Mouse (Mus musculus) heart, adult 2 months (tissue): Measurements from ENCODE around the gene Rgsl1. TPM values are rescaled to one million over a fixed set of nuclear protein-coding genes. Genes with fewer than 3 reads are reported as not detected.
"Not testable (repeated sequence)": the region's sequence is repeated elsewhere in the genome, so short reads cannot be mapped to it uniquely, and the experiment has no call there.

Experiments used
- DNase-seq, 2 experiments: peaks; one replicate each; pipeline ENCODE4 v3.0.0; 2021
- H3K27ac ChIP-seq: fragments of 200-600 bp; 2 replicates; pipeline ENCODE4 v1.8.1; 2022
- H3K27me3 ChIP-seq: fragments of 200-500 bp; 2 replicates; pipeline ENCODE4 v1.6.1; 2012; ENCODE audit warnings: mild to moderate bottlenecking, low read length, inconsistent platforms, mixed read lengths; ENCODE audit not compliant: control insufficient read depth, insufficient read depth
- H3K36me3 ChIP-seq: fragments of 200-500 bp; 2 replicates; pipeline ENCODE4 v1.6.1; 2012; ENCODE audit warnings: low read length, inconsistent platforms; ENCODE audit not compliant: control insufficient read depth, insufficient read depth
- H3K4me1 ChIP-seq: fragments of 200-500 bp; 2 replicates; pipeline ENCODE4 v1.6.1; 2011; ENCODE audit warnings: low read length; ENCODE audit not compliant: control insufficient read depth, insufficient read depth
- H3K4me3 ChIP-seq: fragments of 200-600 bp; 2 replicates; pipeline ENCODE4 v1.8.1; 2022
- H3K79me2 ChIP-seq: fragments of 200-500 bp; replicated peaks from 2 replicates; pipeline ENCODE4 v1.6.1; 2012; ENCODE audit warnings: mild to moderate bottlenecking, inconsistent platforms, low read length, moderate library complexity, mixed read lengths; ENCODE audit not compliant: control insufficient read depth, insufficient read depth
- H3K9ac ChIP-seq: fragments of 200-500 bp; 2 replicates; pipeline ENCODE4 v1.6.1; 2012; ENCODE audit warnings: low read depth, mild to moderate bottlenecking, control low read depth, inconsistent platforms, low read length, mixed read lengths
- CTCF ChIP-seq: fragments of 200-600 bp; IDR thresholded peaks from 2 replicates; pipeline ENCODE4 v1.8.1; 2022; ENCODE audit warnings: antibody characterized with exemption, mild to moderate bottlenecking, moderate library complexity
- EP300 ChIP-seq: fragments of 200-500 bp; IDR thresholded peaks from 2 replicates; pipeline ENCODE4 v1.6.1; 2011; ENCODE audit warnings: low read depth, low read length, control low read depth; ENCODE audit not compliant: insufficient read depth
- POLR2A ChIP-seq: fragments of 200-500 bp; IDR thresholded peaks from 2 replicates; pipeline ENCODE4 v1.6.1; 2011; ENCODE audit warnings: mild to moderate bottlenecking, low read depth, low read length, control low read depth; ENCODE audit not compliant: insufficient read depth
- WGBS: fragments of 180-500 bp; shearing (Covaris S2); methylation state at CpG from one replicate; pipeline ENCODE4 v1.1.7; 2018; 5-methylcytosine and 5-hydroxymethylcytosine counted together
- intact Hi-C: fragments of 180-260 bp; cut with DNase I; formaldehyde crosslinking; loops from one replicate; pipeline ENCODE4 v1.15.1; 2025
- polyA plus RNA-seq: library from polyadenylated mRNA; depleted of rRNA; stranded (reverse); fragments of >200 nt; gene quantifications from 2 replicates; pipeline ENCODE4 v1.2.3, GENCODE M21; 2012
- total RNA-seq, 2 experiments: library from RNA; stranded (reverse); gene quantifications; 2 replicates each; pipeline ENCODE4 v1.2.3; 2021

The Rgsl1 gene
- total and polyA plus RNA-seq, 3 experiments = not detected

- Histone ChIP-seq H3K36me3 (no peaks in the 10 kb centered on the region), H3K27me3 (no peaks in the 10 kb centered on the region), H3K4me1 (no peaks in the 10 kb centered on the region), H3K4me3 (no peak overlapping the region), H3K79me2 (no peaks in the 10 kb centered on the region), H3K9ac (no peak overlapping the region), H3K27ac (no peak overlapping the region)
- TF ChIP-seq CTCF (no peak), POLR2A (no peak), EP300 (no peak)
- no peak for DNase-seq
- WGBS = 89% methylated on average over 1 of the region's 1 CpGs
- intact Hi-C loops = no loop called here
Measured at GRCm38 (mm10) chr1:153770776-153771167, 73.2 kb downstream of the Rgsl1 start.

GRCm38 (mm10) chr1:153769998-153770775, 73.8 kb downstream of the Rgsl1 start:
- intact Hi-C loops = no loop called here

GRCm38 (mm10) chr1:153769571-153769970, 74.4 kb downstream of the Rgsl1 start:
- 60% methylated on average over 6 of the region's 6 CpGs for WGBS
- H3K36me3 ChIP-seq, intact Hi-C loops, H3K27ac ChIP-seq, H3K4me3 ChIP-seq, H3K27me3 ChIP-seq, H3K9ac ChIP-seq, DNase-seq, H3K79me2 ChIP-seq, H3K4me1 ChIP-seq: not testable (repeated sequence)

More at GRCm38 (mm10) chr1:153769998-153770775, 73.8 kb downstream of the Rgsl1 start:
- H3K4me3 ChIP-seq = no peak overlapping the region
- no peaks in the 10 kb centered on the region for H3K79me2 ChIP-seq
- no peak overlapping the region for H3K9ac ChIP-seq
- DNase-seq = no peak
- TF ChIP-seq CTCF = no peak
- no peak for TF ChIP-seq POLR2A
- TF ChIP-seq EP300 = no peak
- no peak overlapping the region for H3K27ac ChIP-seq
- H3K27me3 ChIP-seq = no peaks in the 10 kb centered on the region
- no peaks in the 10 kb centered on the region for H3K4me1 ChIP-seq
- 83% methylated on average over 10 of the region's 10 CpGs for WGBS
- no peaks in the 10 kb centered on the region for H3K36me3 ChIP-seq

GRCm38 (mm10) chr1:153768465-153768864, 75.5 kb downstream of the Rgsl1 start:
- Histone ChIP-seq H3K4me1 (no peaks in the 10 kb centered on the region), H3K4me3 (no peak overlapping the region), H3K27me3 (no peaks in the 10 kb centered on the region), H3K27ac (no peak overlapping the region), H3K9ac (no peak overlapping the region), H3K36me3 (no peaks in the 10 kb centered on the region), H3K79me2 (no peaks in the 10 kb centered on the region)
- no peak for DNase-seq
- TF ChIP-seq POLR2A (no peak), EP300 (no peak), CTCF (no peak)
- 65% methylated on average over 5 of the region's 5 CpGs for WGBS
- intact Hi-C loops = no loop called here

GRCm38 (mm10) chr1:153767281-153767680, 76.7 kb downstream of the Rgsl1 start:
- DNase-seq = no peak
- intact Hi-C loops = no loop called here
- Histone ChIP-seq H3K9ac (no peak overlapping the region), H3K79me2 (no peaks in the 10 kb centered on the region), H3K36me3 (no peaks in the 10 kb centered on the region), H3K4me3 (no peak overlapping the region), H3K27ac (no peak overlapping the region), H3K27me3 (no peaks in the 10 kb centered on the region), H3K4me1 (no peaks in the 10 kb centered on the region)
- TF ChIP-seq CTCF (no peak), POLR2A (no peak), EP300 (no peak)
- 85% methylated on average over 1 of the region's 1 CpGs for WGBS

- Histone ChIP-seq H3K9ac (no peak overlapping the region), H3K79me2 (no peaks in the 10 kb centered on the region), H3K27me3 (no peaks in the 10 kb centered on the region), H3K4me3 (no peak overlapping the region), H3K4me1 (no peaks in the 10 kb centered on the region), H3K27ac (no peak overlapping the region), H3K36me3 (no peaks in the 10 kb centered on the region)
- DNase-seq = no peak
- no peak for TF ChIP-seq CTCF
- TF ChIP-seq POLR2A = no peak
- no peak for TF ChIP-seq EP300
- 49% methylated on average over 8 of the region's 8 CpGs for WGBS
- intact Hi-C loops = no loop called here
Measured at GRCm38 (mm10) chr1:153766298-153766697, 77.6 kb downstream of the Rgsl1 start.
